Mouse (Mus musculus) gastrocnemius, postnatal 14 days (tissue): ENCODE results near the gene Clrn2. TPM values are rescaled to one million over a fixed set of nuclear protein-coding genes. Genes with fewer than 3 reads are reported as not detected.

Source experiments
- DNase-seq: peaks from one replicate; pipeline ENCODE4 v3.0.0; 2021; ENCODE audit warnings: mixed read lengths
- intact Hi-C: fragments of 180-260 bp; cut with DNase I; formaldehyde crosslinking; loops from one replicate; pipeline ENCODE4 v1.15.1; 2025; ENCODE audit warnings: low total_unique reads
- total RNA-seq, 2 experiments: library from RNA; stranded (reverse); gene quantifications; 2 replicates each; pipeline ENCODE4 v1.2.3; 2021

Clrn2 gene
- total RNA-seq, 2 experiments from 2014 or later: not detected

GRCm38 (mm10) chr5:45496042-45496441 is 42.5 kb downstream of the Clrn2 start:
- no peak for DNase-seq
- intact Hi-C loops: no loop called here

DNA sequence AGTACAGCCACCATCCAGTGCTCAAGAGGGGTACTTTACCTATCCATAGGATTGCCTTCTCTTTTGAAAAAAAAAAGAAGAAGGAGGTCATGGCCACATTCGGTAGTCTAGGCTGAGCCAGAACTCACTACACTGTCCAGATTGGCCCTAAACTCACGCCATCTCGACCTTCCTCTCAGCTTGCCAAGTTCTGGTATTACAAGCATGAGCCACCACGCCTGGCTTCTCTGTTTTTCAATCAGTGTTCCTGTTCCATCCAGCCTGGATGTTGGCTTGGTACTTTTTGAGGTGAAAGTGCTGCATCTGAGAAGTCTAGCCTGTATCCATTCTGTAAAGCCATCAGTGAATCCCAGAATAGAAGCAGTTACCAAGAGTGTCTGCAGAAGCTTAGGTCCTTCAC is 42.9 kb downstream of the Clrn2 start:
- intact Hi-C loops: no loop called here
- no peak for DNase-seq

GRCm38 (mm10) chr5:45496930-45497550 is 43.5 kb downstream of the Clrn2 start:
- DNase-seq: no peak
- intact Hi-C loops: no loop called here

DNA sequence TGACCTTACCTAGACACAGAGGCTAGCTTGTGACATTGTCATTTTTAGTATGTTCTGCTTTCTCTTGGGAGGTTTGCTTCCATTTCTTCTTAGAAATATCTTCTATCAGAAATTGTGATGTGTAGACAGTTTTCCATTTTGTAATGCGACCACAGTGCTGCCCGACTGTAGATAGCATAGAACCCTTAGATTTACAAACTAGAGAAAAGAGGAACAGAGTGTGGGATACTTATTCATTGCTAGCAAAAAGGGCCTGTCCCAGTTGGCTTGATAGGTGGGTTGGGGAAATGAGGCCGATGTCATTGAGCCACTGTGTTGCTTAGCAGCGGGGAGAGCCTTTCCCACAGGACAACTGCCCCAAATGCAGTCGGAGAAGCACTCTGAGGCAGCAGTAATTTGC is 44.0 kb downstream of the Clrn2 start:
- DNase-seq: no peak
- intact Hi-C loops: no loop called here

DNA sequence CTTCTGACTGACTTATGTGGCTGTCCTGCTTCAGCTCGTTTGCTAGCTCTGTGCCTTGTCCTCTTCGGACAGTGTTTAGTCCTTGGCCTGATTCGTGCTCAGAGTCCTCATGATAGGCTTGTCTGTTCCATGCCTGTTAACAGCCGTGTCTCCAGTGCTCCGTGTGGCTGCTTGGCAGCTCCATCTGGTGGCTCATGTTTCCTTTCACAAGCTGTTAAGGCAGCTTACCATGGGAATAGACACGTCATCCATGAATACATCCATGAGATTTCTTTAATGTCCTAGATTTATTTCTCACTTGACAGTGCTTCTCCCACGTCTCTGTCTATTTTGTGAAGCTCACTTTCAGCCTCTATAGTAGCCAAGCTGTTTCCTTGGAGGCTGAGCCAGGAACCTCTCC is 56.5 kb downstream of the Clrn2 start:
- intact Hi-C loops: no loop called here
- no peak for DNase-seq

- no peak for DNase-seq
- intact Hi-C loops: no loop called here
These were observed 59.4 kb downstream of the Clrn2 start for GRCm38 (mm10) chr5:45512908-45513307.

DNA sequence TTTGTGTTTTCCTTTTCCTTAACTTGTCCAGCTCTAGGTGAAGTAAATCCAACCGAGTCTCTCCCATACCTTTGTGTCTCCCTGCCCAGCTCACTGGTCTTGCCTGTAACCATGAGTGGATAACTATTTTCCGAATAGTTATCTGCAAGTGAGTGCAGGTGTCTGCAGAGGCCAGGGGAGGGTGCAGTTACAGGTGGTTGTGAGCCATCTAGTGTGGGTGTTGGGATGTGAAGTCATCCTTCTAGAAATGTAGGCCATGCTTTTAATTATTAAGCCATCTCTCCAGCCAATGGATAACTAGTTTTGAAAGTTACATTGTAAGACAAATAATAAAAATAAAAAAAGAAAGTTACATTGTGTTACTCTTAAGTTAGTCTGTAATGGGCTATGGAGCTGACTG is 60.0 kb downstream of the Clrn2 start:
- DNase-seq: no peak
- intact Hi-C loops: no loop called here

Other genes with a start within 250 kb of the Clrn2 start
- 100 to 1,000 TPM; 101 to 112 TPM for gene Qdpr, start 3.5 kb upstream of the Clrn2 start, total RNA-seq
- gene Lap3, start 39.6 kb downstream of the Clrn2 start, total RNA-seq: 10 to 100 TPM; 72.6 to 76.4 TPM
- gene Med28, start 66.5 kb downstream of the Clrn2 start, total RNA-seq: 10 to 100 TPM; 38.4 to 42.2 TPM
- 1 to 10 TPM in 1 of 2 experiments, under 1 TPM in 1; 0.51 to 1.2 TPM for gene Fam184b, start 185.9 kb downstream of the Clrn2 start, total RNA-seq
- gene Ncapg, start 216.2 kb downstream of the Clrn2 start, total RNA-seq: 1 to 10 TPM; 1.7 to 1.8 TPM